Mouse (Mus musculus): ENCODE data around the gene Olfr1289.

Gene Olfr1289

GRCm38 (mm10) chr2:111480519-111480918, at the start of gene Olfr1289:
Gene Olfr1289 (plus strand): TSS chr2:111480819.
- DNase-seq: no peak

GRCm38 (mm10) chr2:111448842-111449241, 31.8 kb upstream of the Olfr1289 start, which contains the start of gene Olfr1287:
Gene Olfr1287 (plus strand): TSS chr2:111449142.
- DNase-seq: no peak

GRCm38 (mm10) chr2:111473801-111474200, 6.8 kb upstream of the Olfr1289 start, which contains the start of gene Olfr1288:
Gene Olfr1288 (plus strand): TSS chr2:111474101.
- DNase-seq: no peak

GRCm38 (mm10) chr2:111493729-111494128, 13.1 kb downstream of the Olfr1289 start, which contains the start of gene Olfr1290:
Gene Olfr1290 (minus strand): TSS chr2:111493829.
- DNase-seq: no peak

- no peak for DNase-seq
These were observed 16.3 kb downstream of the Olfr1289 start, which contains the start of gene Olfr1291-ps1 for GRCm38 (mm10) chr2:111496880-111497279. Gene Olfr1291-ps1 (plus strand): TSS chr2:111497180.

- DNase-seq: no peak
These were observed 36.8 kb downstream of the Olfr1289 start for GRCm38 (mm10) chr2:111517451-111517850.

GRCm38 (mm10) chr2:111524903-111525302, 44.3 kb downstream of the Olfr1289 start, which contains the start of gene Olfr1293-ps:
Gene Olfr1293-ps (plus strand): TSS chr2:111525203.
- no peak for DNase-seq

All from cerebellum, adult 9-10 months (tissue).